Mouse (Mus musculus) megakaryocyte, embryonic 14.5 days (primary cell): Measurements from ENCODE around the gene Fgfr4.

Experiments
- FLI1 ChIP-seq: IDR thresholded peaks from 2 replicates; pipeline ENCODE4 v1.6.1; 2012; ENCODE audit warnings: low read length, inconsistent platforms, mixed read lengths
- GATA1 ChIP-seq: IDR thresholded peaks from 3 replicates; pipeline ENCODE4 v1.6.1; 2012; ENCODE audit warnings: mixed read lengths, low read length, inconsistent platforms, borderline replicate concordance

- no peak for TF ChIP-seq GATA1
- TF ChIP-seq FLI1 = no peak
Observed at GRCm38 (mm10) chr13:55212011-55212360, 59.5 kb downstream of the Fgfr4 start.
